Mouse (Mus musculus) right cerebral cortex, postnatal 4 days (tissue): ENCODE results near the gene Sf3b4.

Source experiments
- DNase-seq: peaks from one replicate; pipeline ENCODE4 v3.0.0-alpha.2; 2022

Gene Sf3b4

GRCm38 (mm10) chr3:96172197-96173178 lies at the start of gene Sf3b4:
Sf3b4 (plus strand) TSS chr3:96172332.
- DNase-seq = peak; percentile 82

- DNase-seq = no peak
These were observed 47.9 kb upstream of the Sf3b4 start for GRCm38 (mm10) chr3:96124235-96124634.

GRCm38 (mm10) chr3:96128128-96128527 lies 44.0 kb upstream of the Sf3b4 start:
- no peak for DNase-seq

- DNase-seq = no peak
These were observed 39.7 kb upstream of the Sf3b4 start for GRCm38 (mm10) chr3:96132478-96132877.

GRCm38 (mm10) chr3:96133327-96133905 lies 38.7 kb upstream of the Sf3b4 start:
- no peak for DNase-seq

DNA sequence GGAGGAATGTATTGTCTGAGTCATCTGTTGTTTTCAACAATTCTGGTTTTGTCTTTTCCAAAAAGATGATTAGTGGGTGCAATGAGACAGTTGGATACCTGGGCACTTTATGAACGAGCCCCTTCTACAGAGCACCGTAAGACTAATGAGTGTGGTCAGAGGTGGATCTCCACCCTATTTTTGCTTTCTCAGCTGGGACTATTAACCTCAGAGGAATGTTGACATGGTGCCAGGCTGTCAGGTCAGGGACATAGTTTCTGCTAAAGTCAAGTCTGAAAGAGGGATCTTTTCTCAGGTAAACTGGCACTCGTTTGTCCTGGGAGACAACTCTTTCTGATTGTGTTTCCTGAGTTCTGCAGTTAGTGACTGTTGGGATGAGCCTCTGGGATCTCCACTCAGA lies 37.1 kb upstream of the Sf3b4 start:
- no peak for DNase-seq

GRCm38 (mm10) chr3:96147950-96148349 lies 24.2 kb upstream of the Sf3b4 start:
- no peak for DNase-seq

DNA sequence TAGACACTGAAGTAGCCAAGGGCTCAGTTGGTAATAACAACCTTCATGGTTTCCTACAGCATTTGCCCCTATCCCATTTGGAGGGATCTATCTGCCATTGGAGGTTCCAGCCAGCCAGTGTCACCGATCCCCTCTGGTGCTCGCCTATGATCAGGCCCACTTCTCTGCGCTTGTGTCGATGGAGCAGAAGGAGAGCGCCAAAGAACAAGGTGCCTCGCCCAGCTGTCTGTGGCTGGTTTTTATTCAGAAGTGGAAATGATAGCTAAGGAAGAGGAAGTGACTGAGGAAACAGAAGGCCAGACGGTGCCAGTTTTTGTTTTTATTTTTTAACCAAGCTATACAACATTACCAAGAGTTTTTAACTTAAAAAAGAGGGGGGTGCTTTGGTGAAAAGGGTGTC lies 20.3 kb upstream of the Sf3b4 start:
- no peak for DNase-seq

DNA sequence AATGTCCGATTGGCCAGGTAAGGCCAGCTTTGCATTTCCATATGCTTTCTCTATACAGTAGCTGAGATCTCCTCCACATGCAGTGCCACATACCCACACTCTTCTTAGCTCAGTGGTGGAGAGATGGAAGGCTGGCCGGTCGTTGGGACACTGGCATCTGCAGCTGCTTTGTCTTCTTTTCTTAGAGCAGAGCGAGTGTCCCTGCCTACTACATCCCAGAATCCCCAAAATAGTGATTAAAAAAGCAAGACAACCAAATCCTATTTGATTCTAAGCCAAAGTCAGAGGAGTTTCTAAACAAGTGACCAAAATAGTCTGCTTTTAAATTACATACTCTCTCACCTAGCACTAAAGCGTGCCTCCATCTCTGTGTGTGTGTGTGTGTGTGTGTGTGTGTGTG lies 19.5 kb upstream of the Sf3b4 start:
- DNase-seq = no peak

DNA sequence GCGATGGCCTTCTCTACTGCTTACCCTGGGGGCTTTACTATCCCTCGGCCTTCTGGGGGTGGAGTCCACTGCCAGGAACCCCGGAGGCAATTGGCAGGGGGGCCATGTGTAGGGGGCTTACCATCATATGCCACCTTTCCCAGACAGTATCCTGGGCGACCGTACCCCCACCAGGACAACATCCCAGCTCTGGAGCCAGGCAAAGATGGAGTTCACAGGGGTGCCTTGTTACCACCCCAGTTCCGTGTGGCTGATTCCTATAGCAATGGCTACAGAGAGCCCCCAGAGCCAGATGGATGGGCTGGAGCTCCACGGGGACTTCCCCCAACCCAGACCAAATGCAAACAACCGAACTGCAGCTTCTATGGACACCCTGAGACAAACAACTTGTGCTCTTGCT lies 16.6 kb upstream of the Sf3b4 start:
- no peak for DNase-seq

DNA sequence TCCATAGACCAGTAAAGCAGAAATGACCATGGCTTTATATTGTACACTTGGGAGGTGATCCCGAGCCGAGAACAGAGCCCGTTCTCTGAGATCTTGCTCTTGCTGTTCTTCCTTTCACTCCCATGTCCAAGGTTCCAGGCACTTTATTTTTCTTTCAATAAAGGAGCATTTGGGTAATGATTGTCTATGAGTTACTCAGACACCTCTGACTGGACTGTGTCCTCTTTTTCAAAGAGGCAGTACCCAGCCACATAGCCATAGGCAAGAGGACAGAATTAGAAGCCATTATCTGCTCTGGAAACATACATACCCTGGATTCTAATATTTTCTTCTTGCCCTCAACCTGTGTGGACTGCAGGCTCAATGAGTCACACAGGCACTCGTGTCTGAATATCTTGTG lies 12.3 kb upstream of the Sf3b4 start:
- DNase-seq = no peak

DNA sequence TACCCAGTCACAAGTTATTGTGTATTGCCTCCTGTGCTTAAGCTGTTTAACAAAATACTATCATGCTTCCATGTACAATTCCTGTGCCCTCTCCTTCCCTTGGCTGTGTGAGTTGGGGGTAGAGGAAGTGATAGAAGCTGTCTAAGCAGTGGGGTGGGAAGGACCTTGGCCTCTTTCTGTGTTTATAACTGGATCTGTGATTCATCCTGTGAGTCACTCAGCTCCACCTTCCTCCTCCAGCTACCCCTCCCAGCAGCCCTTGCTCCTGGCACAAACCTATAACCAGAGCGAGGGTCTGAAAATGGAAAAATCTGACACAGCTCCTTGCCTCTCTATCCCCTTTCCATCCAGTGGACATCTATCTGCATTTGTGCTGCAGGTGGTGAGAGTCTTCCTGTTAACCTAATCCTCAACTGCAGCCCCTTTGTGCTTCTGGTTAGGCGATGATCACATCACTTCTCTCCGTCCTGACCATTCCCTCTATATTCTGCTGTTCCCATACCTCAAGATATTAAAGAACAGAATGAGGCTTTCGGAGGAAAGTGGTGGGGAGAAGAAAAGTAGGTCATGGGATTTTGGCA lies 11.8 kb upstream of the Sf3b4 start:
- DNase-seq = no peak

- DNase-seq = no peak
These were observed 11.2 kb upstream of the Sf3b4 start for GRCm38 (mm10) chr3:96160803-96161516.

GRCm38 (mm10) chr3:96161869-96162840 lies 10.0 kb upstream of the Sf3b4 start, which contains the start of gene Mtmr11:
Mtmr11 (plus strand) TSS chr3:96162004.
- no peak for DNase-seq

DNA sequence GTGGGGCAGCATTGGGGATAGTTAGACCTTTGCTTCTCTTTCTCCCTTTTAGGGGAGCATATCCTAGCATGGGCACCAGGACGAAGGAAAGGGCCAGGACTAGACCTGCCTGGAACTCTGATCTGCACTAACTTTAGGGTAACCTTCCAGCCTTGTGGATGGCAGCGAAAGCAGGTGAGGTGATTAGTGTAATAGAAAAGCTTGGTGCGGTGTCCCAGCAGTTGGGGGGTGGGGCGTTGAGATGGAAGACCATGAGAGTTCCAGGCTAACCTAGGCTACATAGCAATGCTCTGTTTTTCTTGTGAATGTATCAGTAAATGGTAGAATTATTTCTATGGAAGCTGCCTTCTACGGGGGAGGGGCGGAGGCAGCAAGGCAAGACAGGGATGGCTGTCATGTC lies 9.1 kb upstream of the Sf3b4 start:
- no peak for DNase-seq

- DNase-seq = no peak
These were observed 3.5 kb upstream of the Sf3b4 start for GRCm38 (mm10) chr3:96168466-96169158.

- no peak for DNase-seq
These were observed 1.9 kb upstream of the Sf3b4 start for GRCm38 (mm10) chr3:96170276-96170675.

- no peak for DNase-seq
These were observed 1.1 kb upstream of the Sf3b4 start for GRCm38 (mm10) chr3:96170976-96171545.

- DNase-seq = no peak
These were observed 442 bp upstream of the Sf3b4 start for GRCm38 (mm10) chr3:96171583-96172196.

GRCm38 (mm10) chr3:96173185-96173584 lies 1.1 kb downstream of the Sf3b4 start:
- no peak for DNase-seq
